Comparison of ENCODE assay signal across 8 mouse cellular contexts in the genomic region with DNA sequence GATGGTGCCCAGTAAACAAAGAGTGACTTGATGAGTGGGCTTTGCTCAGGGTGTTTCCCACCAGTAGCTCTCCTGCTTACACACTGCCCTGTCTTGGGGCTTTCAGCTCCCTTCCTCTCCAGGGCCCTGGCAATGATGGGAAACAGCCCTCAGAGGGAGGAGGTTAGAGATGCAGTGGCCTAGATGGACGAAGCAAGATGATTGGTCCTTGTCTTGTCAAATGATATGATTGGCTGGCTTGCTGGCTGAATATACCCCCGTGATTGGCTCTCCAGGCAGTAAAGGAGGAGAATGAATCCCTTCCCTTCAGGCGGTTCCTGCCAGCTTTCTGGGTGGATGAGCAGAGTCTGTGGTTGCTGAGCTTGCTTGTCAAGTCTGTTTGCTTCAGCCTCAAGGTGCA.
DNase-seq lines count a peak whose midpoint lies in the region; ATAC-seq and TF ChIP-seq lines count a peak whose summit lies in the region.

No protein-coding gene starts in this region.

- no peaks in the 10 kb centered on the region for H3K27me3 ChIP-seq in intestine, embryonic 14.5 days (replicated peaks; ENCODE audit: control insufficient read depth, insufficient read depth, low read length)
- no peaks in the 10 kb centered on the region for H3K27me3 ChIP-seq in intestine, postnatal 0 days (replicated peaks; ENCODE audit: control insufficient read depth, insufficient read depth, low read length)
- peaks cover 12% of the 10 kb centered on the region; the same call in 1 of the 2 replicates for H3K27me3 ChIP-seq in forebrain, embryonic 13.5 days
- no peaks in the 10 kb centered on the region for H3K27me3 ChIP-seq in kidney, postnatal 0 days (ENCODE audit: insufficient read depth, low read length)
- H3K27me3 ChIP-seq in limb, embryonic 14.5 days (ENCODE audit: control insufficient read depth, insufficient read depth, low read length): no peaks in the 10 kb centered on the region

- H3K4me1 ChIP-seq in intestine, embryonic 14.5 days (replicated peaks; ENCODE audit: control insufficient read depth, insufficient read depth, low read length): 0 out of 2 replicates have a peak, but pooled peaks cover 7% of the 10 kb centered on the region
- H3K4me1 ChIP-seq in intestine, postnatal 0 days (replicated peaks; ENCODE audit: control insufficient read depth, insufficient read depth, low read length): no peaks in the 10 kb centered on the region
- H3K4me1 ChIP-seq in forebrain, embryonic 13.5 days: peaks cover 10% of the 10 kb centered on the region; the same call in 1 of the 2 replicates
- H3K4me1 ChIP-seq in kidney, postnatal 0 days (replicated peaks; ENCODE audit: insufficient read depth, low read length): peaks cover 8% of the 10 kb centered on the region; the same call in 1 of the 2 replicates
- H3K4me1 ChIP-seq in limb, embryonic 14.5 days (ENCODE audit: control insufficient read depth, insufficient read depth, low read length): peaks cover 5% of the 10 kb centered on the region; the same call in 1 of the 2 replicates

- 7% methylated on average over 3 of the region's 3 CpGs for WGBS in intestine, embryonic 14.5 days
- WGBS in intestine, postnatal 0 days: 8% methylated on average over 3 of the region's 3 CpGs
- WGBS in forebrain, embryonic 13.5 days: 6% methylated on average over 3 of the region's 3 CpGs
- WGBS in kidney, postnatal 0 days: 6% methylated on average over 3 of the region's 3 CpGs
- WGBS in limb, embryonic 14.5 days: 10% methylated on average over 3 of the region's 3 CpGs

- DNase-seq in intestine, embryonic 14.5 days (ENCODE audit: low spot score): peak; percentile 68
- peak; percentile 67 for DNase-seq in brain, embryonic 18.5 days (ENCODE audit: low read depth, low spot score)
- peak; percentile 84 for DNase-seq in kidney, postnatal 0 days (ENCODE audit: low spot score)
- peak; percentile 55 for DNase-seq in limb, embryonic 14.5 days (ENCODE audit: low spot score)
- peak; percentile 37 for DNase-seq in right cerebral cortex, postnatal 4 days
- DNase-seq in spleen, postnatal 4 days (ENCODE audit: low spot score in 2 of 2): no peak

- peak overlapping the region; percentile 41 for H3K4me2 ChIP-seq in intestine, embryonic 14.5 days (ENCODE audit: low read length)
- H3K4me2 ChIP-seq in intestine, postnatal 0 days (replicated peaks; ENCODE audit: low read depth): no peak overlapping the region
- peak overlapping the region; percentile 54 for H3K4me2 ChIP-seq in forebrain, embryonic 13.5 days
- H3K4me2 ChIP-seq in kidney, postnatal 0 days (ENCODE audit: low read length): peak overlapping the region; percentile 38; the same call in 1 of the 2 replicates
- peak overlapping the region; percentile 38 for H3K4me2 ChIP-seq in limb, embryonic 14.5 days (replicated peaks; ENCODE audit: low read depth, low read length, severe bottlenecking)

- peak; percentile 84 for ATAC-seq in intestine, embryonic 14.5 days (replicated peaks; ENCODE audit: low FRiP score, low TSS enrichment, low read depth)
- ATAC-seq in intestine, postnatal 0 days: no peak
- peak; percentile 94 for ATAC-seq in forebrain, embryonic 13.5 days
- ATAC-seq in kidney, postnatal 0 days (replicated peaks; ENCODE audit: low FRiP score, low read depth): peak; percentile 85
- ATAC-seq in limb, embryonic 14.5 days (ENCODE audit: low FRiP score, low read depth): peak; percentile 89

- H3K4me3 ChIP-seq in intestine, embryonic 14.5 days (ENCODE audit: low read depth, low read length): 0 out of 2 replicates have a peak overlapping the region, but pooled peaks have one; percentile 17
- no peak overlapping the region for H3K4me3 ChIP-seq in intestine, postnatal 0 days (ENCODE audit: low read depth, low read length)
- H3K4me3 ChIP-seq in forebrain, embryonic 13.5 days: peak overlapping the region; percentile 27; the same call in 1 of the 2 replicates
- no peak overlapping the region for H3K4me3 ChIP-seq in kidney, postnatal 0 days (replicated peaks; ENCODE audit: low read depth, low read length)
- H3K4me3 ChIP-seq in limb, embryonic 14.5 days (replicated peaks; ENCODE audit: low read length): peak overlapping the region; percentile 20

- peak overlapping the region; percentile 23; the same call in 1 of the 2 replicates for H3K9ac ChIP-seq in intestine, embryonic 14.5 days (ENCODE audit: low read length)
- no peak overlapping the region for H3K9ac ChIP-seq in intestine, postnatal 0 days (ENCODE audit: low read depth, low read length)
- H3K9ac ChIP-seq in forebrain, embryonic 13.5 days: peak overlapping the region; percentile 56
- peak overlapping the region; percentile 8; the same call in 1 of the 2 replicates for H3K9ac ChIP-seq in kidney, postnatal 0 days (ENCODE audit: low read depth, low read length)
- H3K9ac ChIP-seq in limb, embryonic 14.5 days (ENCODE audit: low read depth, low read length, severe bottlenecking): no peak overlapping the region

- peak overlapping the region; percentile 51; the same call in 1 of the 2 replicates for H3K27ac ChIP-seq in intestine, embryonic 14.5 days (ENCODE audit: low read depth)
- H3K27ac ChIP-seq in intestine, postnatal 0 days (ENCODE audit: low read depth, low read length): no peak overlapping the region
- peak overlapping the region; percentile 65; the same call in 1 of the 2 replicates for H3K27ac ChIP-seq in forebrain, embryonic 13.5 days
- H3K27ac ChIP-seq in kidney, postnatal 0 days: no peak overlapping the region
- H3K27ac ChIP-seq in limb, embryonic 14.5 days (replicated peaks; ENCODE audit: low read depth, low read length): no peak overlapping the region; the same call in 1 of the 2 replicates

- no peak for TF ChIP-seq CTCF in intestine, postnatal 0 days (IDR thresholded peaks at IDR 0.05; ENCODE audit: low read depth)
- TF ChIP-seq CTCF in kidney, postnatal 0 days (IDR thresholded peaks at IDR 0.05; ENCODE audit: low read depth): no peak

- no peaks in the 10 kb centered on the region for H3K36me3 ChIP-seq in intestine, embryonic 14.5 days (ENCODE audit: control insufficient read depth, insufficient read depth, low read length)
- no peaks in the 10 kb centered on the region for H3K36me3 ChIP-seq in intestine, postnatal 0 days (ENCODE audit: control insufficient read depth, insufficient read depth)
- H3K36me3 ChIP-seq in forebrain, embryonic 13.5 days (ENCODE audit: poor library complexity, severe bottlenecking): no peaks in the 10 kb centered on the region
- no peaks in the 10 kb centered on the region for H3K36me3 ChIP-seq in kidney, postnatal 0 days (ENCODE audit: insufficient read depth, low read length)
- H3K36me3 ChIP-seq in limb, embryonic 14.5 days (ENCODE audit: control insufficient read depth, insufficient read depth, low read length): no peaks in the 10 kb centered on the region

- TF ChIP-seq POLR2A in limb, embryonic 14.5 days (IDR thresholded peaks at IDR 0.05; ENCODE audit: borderline replicate concordance, extremely low read depth, insufficient read depth, insufficient read length): no peak

- no peaks in the 10 kb centered on the region for H3K9me3 ChIP-seq in intestine, embryonic 14.5 days (ENCODE audit: control insufficient read depth, low read length)
- H3K9me3 ChIP-seq in intestine, postnatal 0 days (ENCODE audit: control insufficient read depth): no peaks in the 10 kb centered on the region
- H3K9me3 ChIP-seq in forebrain, embryonic 13.5 days (replicated peaks): no peaks in the 10 kb centered on the region
- H3K9me3 ChIP-seq in kidney, postnatal 0 days (replicated peaks; ENCODE audit: low read length): no peaks in the 10 kb centered on the region
- H3K9me3 ChIP-seq in limb, embryonic 14.5 days (ENCODE audit: control insufficient read depth, low read length): no peaks in the 10 kb centered on the region

Comparison
In these comparisons a context has a peak if more than half of its experiments do, and no peak if none do; other contexts are left out.
1. H3K27ac ChIP-seq: peak in intestine, embryonic 14.5 days (single experiment) and forebrain, embryonic 13.5 days (single experiment); none in intestine, postnatal 0 days (single experiment), kidney, postnatal 0 days (single experiment) and limb, embryonic 14.5 days (single experiment).
2. H3K4me3 ChIP-seq: peak in intestine, embryonic 14.5 days (single experiment), forebrain, embryonic 13.5 days (single experiment) and limb, embryonic 14.5 days (single experiment); none in intestine, postnatal 0 days (single experiment) and kidney, postnatal 0 days (single experiment).
3. H3K9ac ChIP-seq: peak in intestine, embryonic 14.5 days (single experiment), forebrain, embryonic 13.5 days (single experiment) and kidney, postnatal 0 days (single experiment); none in intestine, postnatal 0 days (single experiment) and limb, embryonic 14.5 days (single experiment).
4. DNase-seq: peak in intestine, embryonic 14.5 days (single experiment), brain, embryonic 18.5 days (single experiment), kidney, postnatal 0 days (single experiment), limb, embryonic 14.5 days (single experiment) and right cerebral cortex, postnatal 4 days (single experiment); none in spleen, postnatal 4 days (0 of 2).